Mouse (Mus musculus): ENCODE measurements around the gene Pold2.

- TF ChIP-seq GABPA (IDR thresholded peaks at IDR 0.05; ENCODE audit: low read depth, low read length) (no peak), CTCF (IDR thresholded peaks at IDR 0.05 in 2 of 3, conservative IDR thresholded peaks at IDR 0.05 in 1 of 3; ENCODE audit: control insufficient read depth in 1 of 3, insufficient read depth in 1 of 3, low read depth in 2 of 3, low read length in 3 of 3, poor library complexity in 1 of 3, severe bottlenecking in 1 of 3) (no peak), MAFK (IDR thresholded peaks at IDR 0.05; ENCODE audit: borderline replicate concordance, low read depth, low read length) (no peak), POLR2A (IDR thresholded peaks at IDR 0.05; ENCODE audit: control insufficient read depth in 1 of 2, insufficient read depth in 1 of 2, low read depth in 1 of 2, low read length in 2 of 2, poor library complexity in 1 of 2) (no peak), MAX (IDR thresholded peaks at IDR 0.05; ENCODE audit: low read length) (no peak), EP300 (IDR thresholded peaks at IDR 0.05; ENCODE audit: low read depth in 1 of 2, low read length in 2 of 2) (no peak), ELF1 (IDR thresholded peaks at IDR 0.05; ENCODE audit: low read depth, low read length) (no peak), ZKSCAN1 (IDR thresholded peaks at IDR 0.05; ENCODE audit: low read depth, low read length) (no peak), TBP (IDR thresholded peaks at IDR 0.05; ENCODE audit: low read depth, low read length) (no peak), TCF12 (IDR thresholded peaks at IDR 0.05; ENCODE audit: low read depth, low read length) (no peak), HCFC1 (IDR thresholded peaks at IDR 0.05; ENCODE audit: low read depth, low read length) (no peak)
Measured at GRCm38 (mm10) chr11:5902390-5902789, 24.3 kb upstream of the Pold2 start.

Data from MEL (cell line).